Mouse (Mus musculus): ENCODE measurements around the gene B230217C12Rik. TPM values are rescaled to one million over a fixed set of nuclear protein-coding genes. Genes with fewer than 3 reads are reported as not detected.

B230217C12Rik gene
- total and polyA plus RNA-seq, 2 experiments: 0.09 to 0.29 TPM

DNA sequence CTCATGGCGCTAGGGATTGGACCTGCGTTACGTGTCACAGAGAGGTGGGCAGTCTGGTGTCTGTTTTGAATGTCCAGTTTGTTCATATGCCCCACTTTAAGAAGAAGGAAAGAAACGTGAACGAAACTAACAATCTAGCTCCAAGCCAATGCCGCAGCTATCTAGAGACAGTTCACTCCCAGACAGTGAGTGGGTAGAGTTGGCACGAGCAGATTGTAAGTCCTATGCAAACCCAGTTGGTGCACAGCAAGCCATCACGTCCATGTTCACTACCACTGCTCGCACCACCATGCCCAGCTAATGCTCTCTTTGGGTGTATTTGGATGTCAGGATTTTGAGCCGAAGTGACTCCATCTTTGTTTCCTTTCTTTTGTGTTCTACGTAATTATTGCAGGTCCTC lies 16.4 kb upstream of the B230217C12Rik start:
- TF ChIP-seq CTCF (IDR thresholded peaks at IDR 0.05; ENCODE audit: low read depth, low read length) (no peak), POLR2A (IDR thresholded peaks at IDR 0.05; ENCODE audit: extremely low read depth, insufficient read depth, low read length) (no peak)
- H3K79me2 ChIP-seq (ENCODE audit: control insufficient read depth, insufficient read depth, low read length): peaks cover 19% of the 10 kb centered on the region; the same call in 1 of the 2 replicates
- H3K4me1 ChIP-seq (ENCODE audit: control insufficient read depth, insufficient read depth, low read length): peaks cover 29% of the 10 kb centered on the region
- no peak for DNase-seq (ENCODE audit: extremely low read depth, low read depth, low spot score)
- H3K9ac ChIP-seq (ENCODE audit: low read depth, low read length): no peak overlapping the region
- H3K27ac ChIP-seq (replicated peaks; ENCODE audit: insufficient read depth, low read depth, low read length): no peak overlapping the region
- H3K36me3 ChIP-seq (ENCODE audit: control insufficient read depth, insufficient read depth, low read length): 0 out of 2 replicates have a peak, but pooled peaks cover 6% of the 10 kb centered on the region
- H3K27me3 ChIP-seq (ENCODE audit: control insufficient read depth, insufficient read depth, low read length): no peaks in the 10 kb centered on the region
- no peak overlapping the region for H3K4me3 ChIP-seq (ENCODE audit: insufficient read depth, low read depth, low read length)
- 94% methylated on average over 11 of the region's 11 CpGs for WGBS

GRCm38 (mm10) chr11:97824895-97825294 lies 15.7 kb upstream of the B230217C12Rik start:
- Histone ChIP-seq H3K27me3 (ENCODE audit: control insufficient read depth, insufficient read depth, low read length) (no peaks in the 10 kb centered on the region), H3K4me3 (ENCODE audit: insufficient read depth, low read depth, low read length) (no peak overlapping the region), H3K79me2 (ENCODE audit: control insufficient read depth, insufficient read depth, low read length) (peaks cover 19% of the 10 kb centered on the region; the same call in 1 of the 2 replicates), H3K27ac (replicated peaks; ENCODE audit: insufficient read depth, low read depth, low read length) (no peak overlapping the region), H3K9ac (ENCODE audit: low read depth, low read length) (no peak overlapping the region), H3K36me3 (ENCODE audit: control insufficient read depth, insufficient read depth, low read length) (0 out of 2 replicates have a peak, but pooled peaks cover 6% of the 10 kb centered on the region), H3K4me1 (ENCODE audit: control insufficient read depth, insufficient read depth, low read length) (peaks cover 23% of the 10 kb centered on the region)
- TF ChIP-seq CTCF (IDR thresholded peaks at IDR 0.05; ENCODE audit: low read depth, low read length) (no peak), POLR2A (IDR thresholded peaks at IDR 0.05; ENCODE audit: extremely low read depth, insufficient read depth, low read length) (no peak)
- DNase-seq (ENCODE audit: extremely low read depth, low read depth, low spot score): no peak
- WGBS: 74% methylated on average over 6 of the region's 6 CpGs

- 0 out of 2 replicates have a peak, but pooled peaks cover 6% of the 10 kb centered on the region for H3K36me3 ChIP-seq (ENCODE audit: control insufficient read depth, insufficient read depth, low read length)
- no peak overlapping the region for H3K4me3 ChIP-seq (ENCODE audit: insufficient read depth, low read depth, low read length)
- H3K9ac ChIP-seq (ENCODE audit: low read depth, low read length): no peak overlapping the region
- no peak overlapping the region for H3K27ac ChIP-seq (replicated peaks; ENCODE audit: insufficient read depth, low read depth, low read length)
- no peaks in the 10 kb centered on the region for H3K27me3 ChIP-seq (ENCODE audit: control insufficient read depth, insufficient read depth, low read length)
- no peak for DNase-seq (ENCODE audit: extremely low read depth, low read depth, low spot score)
- H3K79me2 ChIP-seq (ENCODE audit: control insufficient read depth, insufficient read depth, low read length): peaks cover 19% of the 10 kb centered on the region; the same call in 1 of the 2 replicates
- WGBS: 80% methylated on average over 10 of the region's 10 CpGs
- TF ChIP-seq POLR2A (IDR thresholded peaks at IDR 0.05; ENCODE audit: extremely low read depth, insufficient read depth, low read length) (no peak), CTCF (IDR thresholded peaks at IDR 0.05; ENCODE audit: low read depth, low read length) (no peak)
- peaks cover 22% of the 10 kb centered on the region for H3K4me1 ChIP-seq (ENCODE audit: control insufficient read depth, insufficient read depth, low read length)
These were observed 15.3 kb upstream of the B230217C12Rik start for GRCm38 (mm10) chr11:97825295-97825694.

- peaks cover 19% of the 10 kb centered on the region; the same call in 1 of the 2 replicates for H3K79me2 ChIP-seq (ENCODE audit: control insufficient read depth, insufficient read depth, low read length)
- H3K4me1 ChIP-seq (ENCODE audit: control insufficient read depth, insufficient read depth, low read length): peaks cover 22% of the 10 kb centered on the region
- 88% methylated on average over 9 of the region's 9 CpGs for WGBS
- no peak overlapping the region for H3K9ac ChIP-seq (ENCODE audit: low read depth, low read length)
- no peaks in the 10 kb centered on the region for H3K27me3 ChIP-seq (ENCODE audit: control insufficient read depth, insufficient read depth, low read length)
- H3K36me3 ChIP-seq (ENCODE audit: control insufficient read depth, insufficient read depth, low read length): 0 out of 2 replicates have a peak, but pooled peaks cover 6% of the 10 kb centered on the region
- no peak for DNase-seq (ENCODE audit: extremely low read depth, low read depth, low spot score)
- no peak for TF ChIP-seq CTCF (IDR thresholded peaks at IDR 0.05; ENCODE audit: low read depth, low read length)
- no peak for TF ChIP-seq POLR2A (IDR thresholded peaks at IDR 0.05; ENCODE audit: extremely low read depth, insufficient read depth, low read length)
- no peak overlapping the region for H3K27ac ChIP-seq (replicated peaks; ENCODE audit: insufficient read depth, low read depth, low read length)
- H3K4me3 ChIP-seq (ENCODE audit: insufficient read depth, low read depth, low read length): no peak overlapping the region
These were observed 14.6 kb upstream of the B230217C12Rik start for GRCm38 (mm10) chr11:97825971-97826370.

DNA sequence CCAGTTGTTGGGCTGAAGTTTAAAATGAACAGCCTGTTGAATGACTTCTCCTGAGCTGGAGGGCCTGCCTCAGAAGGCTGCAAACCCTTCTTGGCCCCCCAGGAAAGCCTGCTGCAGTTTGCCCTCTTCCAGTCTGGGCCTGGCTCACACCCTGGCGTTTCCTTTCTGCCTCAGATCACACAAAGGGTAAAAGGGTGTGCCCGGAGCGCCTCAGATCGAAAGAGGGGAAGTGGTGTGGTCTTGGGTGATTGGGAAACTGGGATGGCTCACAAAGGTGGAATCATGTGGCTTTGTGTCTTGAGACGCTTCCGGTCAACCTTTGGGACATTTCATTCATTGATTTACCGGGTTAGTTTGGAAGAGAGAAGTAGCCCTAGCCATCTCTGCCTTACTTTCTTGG lies 14.2 kb upstream of the B230217C12Rik start:
- Histone ChIP-seq H3K4me3 (ENCODE audit: insufficient read depth, low read depth, low read length) (no peak overlapping the region), H3K27me3 (ENCODE audit: control insufficient read depth, insufficient read depth, low read length) (no peaks in the 10 kb centered on the region), H3K27ac (replicated peaks; ENCODE audit: insufficient read depth, low read depth, low read length) (no peak overlapping the region), H3K4me1 (ENCODE audit: control insufficient read depth, insufficient read depth, low read length) (peaks cover 21% of the 10 kb centered on the region), H3K36me3 (ENCODE audit: control insufficient read depth, insufficient read depth, low read length) (0 out of 2 replicates have a peak, but pooled peaks cover 6% of the 10 kb centered on the region), H3K79me2 (ENCODE audit: control insufficient read depth, insufficient read depth, low read length) (peaks cover 17% of the 10 kb centered on the region; the same call in 1 of the 2 replicates), H3K9ac (ENCODE audit: low read depth, low read length) (no peak overlapping the region)
- DNase-seq (ENCODE audit: extremely low read depth, low read depth, low spot score): no peak
- WGBS: 74% methylated on average over 7 of the region's 7 CpGs
- TF ChIP-seq POLR2A (IDR thresholded peaks at IDR 0.05; ENCODE audit: extremely low read depth, insufficient read depth, low read length) (no peak), CTCF (IDR thresholded peaks at IDR 0.05; ENCODE audit: low read depth, low read length) (no peak)

DNA sequence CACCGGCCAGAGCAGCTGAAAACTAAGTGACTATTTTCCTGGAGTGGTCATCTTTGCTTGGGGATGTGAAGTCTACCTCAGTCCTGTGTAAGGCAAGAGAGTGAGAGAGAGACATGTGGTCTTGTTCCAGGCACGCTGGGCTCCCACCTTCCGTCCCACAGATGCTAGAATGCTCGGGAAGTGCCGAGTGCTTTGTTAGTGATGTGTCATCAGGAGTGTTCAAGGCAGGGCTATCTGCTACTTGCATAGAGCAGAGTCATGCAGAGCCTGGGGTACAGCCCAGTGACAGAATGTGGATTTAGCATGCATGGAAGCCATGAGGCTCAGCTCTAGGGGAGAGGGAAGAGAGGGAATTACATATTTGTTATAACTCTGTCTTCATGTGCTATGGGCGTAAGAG lies 12.9 kb upstream of the B230217C12Rik start:
- no peak for TF ChIP-seq POLR2A (IDR thresholded peaks at IDR 0.05; ENCODE audit: extremely low read depth, insufficient read depth, low read length)
- TF ChIP-seq CTCF (IDR thresholded peaks at IDR 0.05; ENCODE audit: low read depth, low read length): no peak
- Histone ChIP-seq H3K9ac (ENCODE audit: low read depth, low read length) (no peak overlapping the region), H3K27ac (replicated peaks; ENCODE audit: insufficient read depth, low read depth, low read length) (no peak overlapping the region), H3K36me3 (ENCODE audit: control insufficient read depth, insufficient read depth, low read length) (0 out of 2 replicates have a peak, but pooled peaks cover 6% of the 10 kb centered on the region), H3K4me1 (ENCODE audit: control insufficient read depth, insufficient read depth, low read length) (peaks cover 19% of the 10 kb centered on the region), H3K4me3 (ENCODE audit: insufficient read depth, low read depth, low read length) (no peak overlapping the region), H3K79me2 (ENCODE audit: control insufficient read depth, insufficient read depth, low read length) (peaks cover 12% of the 10 kb centered on the region; the same call in 1 of the 2 replicates), H3K27me3 (ENCODE audit: control insufficient read depth, insufficient read depth, low read length) (no peaks in the 10 kb centered on the region)
- no peak for DNase-seq (ENCODE audit: extremely low read depth, low read depth, low spot score)
- WGBS: 96% methylated on average over 6 of the region's 6 CpGs
